Mouse (Mus musculus) G1E (cell line): ENCODE results near the gene Aak1.

Experiments used
- CTCF ChIP-seq: IDR thresholded peaks from 2 replicates; pipeline ENCODE4 v1.5.1; 2012; ENCODE audit warnings: low read depth, low read length, inconsistent platforms, mixed read lengths
- GATA1 ChIP-seq: IDR thresholded peaks from 2 replicates; pipeline ENCODE4 v1.6.1; 2012; ENCODE audit warnings: borderline replicate concordance, low read length, inconsistent platforms, mixed read lengths

GRCm38 (mm10) chr6:86874711-86875375, 25.5 kb downstream of the Aak1 start:
- TF ChIP-seq CTCF (no peak), GATA1 (no peak)
